Mouse (Mus musculus): Measurements from ENCODE around the gene Prlhr. TPM values are rescaled to one million over a fixed set of nuclear protein-coding genes. Genes with fewer than 3 reads are reported as not detected.

The Prlhr gene
- total RNA-seq, 2 experiments from 2014 or later, result not detected

- peak; percentile 58 for ATAC-seq (replicated peaks; ENCODE audit: poor library complexity, severe bottlenecking)
Measured at GRCm38 (mm10) chr19:60437566-60438241, 30.4 kb downstream of the Prlhr start.

- ATAC-seq (replicated peaks; ENCODE audit: poor library complexity, severe bottlenecking), result no peak
Measured at GRCm38 (mm10) chr19:60432347-60433129, 35.6 kb downstream of the Prlhr start.

- no peak for ATAC-seq (replicated peaks; ENCODE audit: poor library complexity, severe bottlenecking)
Measured at GRCm38 (mm10) chr19:60417611-60418010, 50.5 kb downstream of the Prlhr start.

Other genes starting within 250 kb of the Prlhr start
- 15.6 and 28.9 TPM in 2 replicates for gene Fam204a, start 241.6 kb downstream of the Prlhr start, total RNA-seq (2014; fragmentation: Nextera tagmentation)
- gene Fam204a, start 241.6 kb downstream of the Prlhr start, total RNA-seq (2017), result 56.7 and 80.0 TPM in 2 replicates
- 22.2 and 30.8 TPM in 2 replicates for gene Cacul1, start 112.7 kb upstream of the Prlhr start, total RNA-seq (2014; fragmentation: Nextera tagmentation)
- gene Cacul1, start 112.7 kb upstream of the Prlhr start, total RNA-seq (2017), result 34.7 and 36.2 TPM in 2 replicates